Mouse (Mus musculus): ENCODE data around the gene Pparg. TPM values are rescaled to one million over a fixed set of nuclear protein-coding genes. Genes with fewer than 3 reads are reported as not detected.
A peak's percentile ranks its signal among the peaks of the same experiment; 100 is the strongest.

The Pparg gene
- polyA plus RNA-seq, 1 experiment from 2014 or later, result 6.4 TPM

DNA sequence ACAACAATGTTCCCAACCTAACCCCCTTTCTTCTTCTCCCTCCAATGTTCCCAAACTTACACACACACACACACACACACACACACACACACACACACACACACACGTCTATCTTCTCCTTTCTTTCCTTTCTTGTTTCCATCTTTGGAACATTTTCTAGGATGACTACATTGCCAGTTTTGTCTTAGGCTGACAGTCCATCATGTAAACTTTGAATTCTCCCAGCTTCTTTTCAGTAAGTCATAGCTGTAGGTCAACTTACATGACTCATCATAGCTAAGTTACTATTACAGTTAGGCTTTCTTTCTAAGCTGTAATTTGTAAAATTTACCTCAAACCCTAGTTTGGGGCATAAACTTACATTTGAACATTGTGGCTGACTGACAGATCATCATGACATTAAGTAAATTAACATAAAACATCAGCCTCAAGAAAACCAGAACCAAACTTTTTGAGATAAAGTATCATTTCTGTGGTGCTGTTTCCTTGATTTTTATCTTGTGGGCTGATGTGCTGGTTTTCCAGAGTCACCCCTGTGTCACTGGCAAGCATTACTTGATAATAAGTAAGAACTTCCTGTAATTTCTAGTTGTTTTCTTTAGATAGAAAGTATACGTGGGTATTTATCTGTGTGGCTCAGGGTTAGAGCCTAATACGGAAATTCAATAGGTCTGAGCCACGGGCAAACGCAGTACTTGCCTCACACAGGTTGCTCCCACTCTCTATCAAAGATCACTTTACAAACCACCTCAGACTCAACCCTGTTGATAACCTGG, 79.7 kb downstream of the Pparg start:
- Histone ChIP-seq H3K4me3 (ENCODE audit: low read length) (no peak overlapping the region), H3K9me3 (ENCODE audit: low read length) (no peaks in the 10 kb centered on the region), H3K4me1 (ENCODE audit: insufficient read depth, low read length) (no peaks in the 10 kb centered on the region), H3K36me3 (ENCODE audit: insufficient read depth, low read length) (no peaks in the 10 kb centered on the region), H3K4me2 (replicated peaks; ENCODE audit: low read depth, low read length) (no peak overlapping the region), H3K27me3 (ENCODE audit: insufficient read depth, low read length) (no peaks in the 10 kb centered on the region), H3K9ac (replicated peaks; ENCODE audit: low read length) (no peak overlapping the region), H3K27ac (ENCODE audit: low read length) (no peak overlapping the region)
- WGBS, result 51% methylated on average over 5 of the region's 5 CpGs
- no peak for ATAC-seq (ENCODE audit: low FRiP score, low TSS enrichment)

DNA sequence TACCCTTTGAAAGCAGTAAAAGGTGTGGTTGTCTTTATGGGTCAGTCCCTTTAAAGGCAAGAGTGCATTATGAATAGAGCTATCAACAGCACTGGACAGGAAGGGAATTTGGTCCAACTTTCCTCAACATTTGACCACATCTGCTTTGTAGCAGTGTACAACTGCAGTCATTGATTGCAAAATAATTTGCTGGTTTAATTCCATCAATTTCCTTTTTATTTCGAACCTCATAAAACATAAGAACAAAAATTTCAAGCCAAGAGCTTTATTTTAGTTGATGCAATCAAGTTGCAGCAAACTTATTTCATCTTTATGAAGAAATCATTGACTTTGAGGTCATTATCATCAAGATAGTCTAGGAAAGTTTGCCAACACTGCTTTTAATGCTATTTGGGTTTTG, 91.8 kb downstream of the Pparg start:
- WGBS, result 70% methylated on average over 1 of the region's 1 CpGs
- H3K4me2 ChIP-seq (replicated peaks; ENCODE audit: low read depth, low read length), result no peak overlapping the region
- no peaks in the 10 kb centered on the region for H3K36me3 ChIP-seq (ENCODE audit: insufficient read depth, low read length)
- no peaks in the 10 kb centered on the region for H3K4me1 ChIP-seq (ENCODE audit: insufficient read depth, low read length)
- no peak overlapping the region for H3K9ac ChIP-seq (replicated peaks; ENCODE audit: low read length)
- no peaks in the 10 kb centered on the region for H3K9me3 ChIP-seq (ENCODE audit: low read length)
- ATAC-seq (ENCODE audit: low FRiP score, low TSS enrichment), result no peak
- H3K27ac ChIP-seq (ENCODE audit: low read length), result no peak overlapping the region
- no peak overlapping the region for H3K4me3 ChIP-seq (ENCODE audit: low read length)
- H3K27me3 ChIP-seq (ENCODE audit: insufficient read depth, low read length), result no peaks in the 10 kb centered on the region

DNA sequence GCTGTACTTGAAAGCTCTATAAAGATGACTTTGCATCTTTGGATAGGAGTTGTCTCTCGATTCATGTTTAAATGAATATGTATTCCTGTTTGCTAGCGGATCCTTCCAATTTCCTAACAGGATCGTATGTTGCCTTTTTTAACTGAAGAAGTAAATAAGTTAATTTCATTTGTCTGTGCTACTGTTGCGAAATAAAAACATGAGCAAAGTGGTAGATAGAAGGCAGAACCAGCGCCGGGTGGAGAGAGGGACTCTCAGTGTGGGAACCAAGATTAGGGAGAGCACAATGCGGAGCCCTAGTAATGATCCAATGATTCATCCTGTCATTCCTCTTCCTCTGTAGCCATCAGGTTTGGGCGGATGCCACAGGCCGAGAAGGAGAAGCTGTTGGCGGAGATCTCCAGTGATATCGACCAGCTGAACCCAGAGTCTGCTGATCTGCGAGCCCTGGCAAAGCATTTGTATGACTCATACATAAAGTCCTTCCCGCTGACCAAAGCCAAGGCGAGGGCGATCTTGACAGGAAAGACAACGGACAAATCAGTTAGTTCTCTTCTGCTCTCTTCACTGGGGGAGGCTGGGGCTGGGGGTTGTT, 102.1 kb downstream of the Pparg start:
- Histone ChIP-seq H3K9ac (replicated peaks; ENCODE audit: low read length) (no peak overlapping the region), H3K4me1 (ENCODE audit: insufficient read depth, low read length) (0 out of 2 replicates have a peak, but pooled peaks cover 3% of the 10 kb centered on the region), H3K27ac (ENCODE audit: low read length) (peak overlapping the region; percentile 58), H3K36me3 (ENCODE audit: insufficient read depth, low read length) (no peaks in the 10 kb centered on the region), H3K27me3 (ENCODE audit: insufficient read depth, low read length) (no peaks in the 10 kb centered on the region), H3K4me2 (replicated peaks; ENCODE audit: low read depth, low read length) (peak overlapping the region; percentile 6; the same call in 1 of the 2 replicates), H3K4me3 (ENCODE audit: low read length) (no peak overlapping the region), H3K9me3 (ENCODE audit: low read length) (0 out of 2 replicates have a peak, but pooled peaks cover 2% of the 10 kb centered on the region)
- peak; percentile 70; the same call in 1 of the 2 replicates for ATAC-seq (ENCODE audit: low FRiP score, low TSS enrichment)
- WGBS, result 51% methylated on average over 16 of the region's 16 CpGs

DNA sequence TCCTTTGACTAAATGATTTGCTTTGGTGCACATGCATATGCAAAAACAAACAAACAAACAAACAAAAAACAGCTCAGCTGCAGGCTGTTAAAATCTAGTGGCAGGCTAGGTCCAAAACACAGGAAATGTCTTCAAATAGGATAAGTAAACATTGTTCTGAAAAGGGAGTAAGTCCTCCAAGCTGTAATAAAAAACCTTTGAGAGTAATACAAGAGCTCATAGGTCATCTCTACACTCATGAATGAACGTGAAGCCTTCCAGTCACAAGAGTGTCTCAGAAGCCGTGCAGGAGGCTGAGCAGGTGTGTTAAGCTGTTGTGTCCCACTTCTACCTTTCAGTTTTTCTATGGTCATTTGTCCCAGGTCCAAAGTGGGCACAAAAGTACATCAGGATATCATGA, 102.6 kb downstream of the Pparg start:
- Histone ChIP-seq H3K4me3 (ENCODE audit: low read length) (no peak overlapping the region), H3K36me3 (ENCODE audit: insufficient read depth, low read length) (no peaks in the 10 kb centered on the region), H3K4me2 (replicated peaks; ENCODE audit: low read depth, low read length) (peak overlapping the region; percentile 6; the same call in 1 of the 2 replicates), H3K9me3 (ENCODE audit: low read length) (0 out of 2 replicates have a peak, but pooled peaks cover 2% of the 10 kb centered on the region), H3K4me1 (ENCODE audit: insufficient read depth, low read length) (0 out of 2 replicates have a peak, but pooled peaks cover 3% of the 10 kb centered on the region), H3K27me3 (ENCODE audit: insufficient read depth, low read length) (no peaks in the 10 kb centered on the region), H3K9ac (replicated peaks; ENCODE audit: low read length) (no peak overlapping the region), H3K27ac (ENCODE audit: low read length) (peak overlapping the region; percentile 58)
- 24% methylated on average over 2 of the region's 2 CpGs for WGBS
- 0 out of 2 replicates have a peak, but pooled peaks have one; percentile 9 for ATAC-seq (ENCODE audit: low FRiP score, low TSS enrichment)

GRCm38 (mm10) chr6:115464661-115465060, 103.9 kb downstream of the Pparg start:
- Histone ChIP-seq H3K36me3 (ENCODE audit: insufficient read depth, low read length) (no peaks in the 10 kb centered on the region), H3K27ac (ENCODE audit: low read length) (no peak overlapping the region), H3K4me2 (replicated peaks; ENCODE audit: low read depth, low read length) (no peak overlapping the region), H3K9ac (replicated peaks; ENCODE audit: low read length) (no peak overlapping the region), H3K4me1 (ENCODE audit: insufficient read depth, low read length) (0 out of 2 replicates have a peak, but pooled peaks cover 3% of the 10 kb centered on the region), H3K4me3 (ENCODE audit: low read length) (no peak overlapping the region), H3K9me3 (ENCODE audit: low read length) (0 out of 2 replicates have a peak, but pooled peaks cover 2% of the 10 kb centered on the region), H3K27me3 (ENCODE audit: insufficient read depth, low read length) (no peaks in the 10 kb centered on the region)
- ATAC-seq (ENCODE audit: low FRiP score, low TSS enrichment), result no peak
- WGBS, result 67% methylated on average over 3 of the region's 3 CpGs

DNA sequence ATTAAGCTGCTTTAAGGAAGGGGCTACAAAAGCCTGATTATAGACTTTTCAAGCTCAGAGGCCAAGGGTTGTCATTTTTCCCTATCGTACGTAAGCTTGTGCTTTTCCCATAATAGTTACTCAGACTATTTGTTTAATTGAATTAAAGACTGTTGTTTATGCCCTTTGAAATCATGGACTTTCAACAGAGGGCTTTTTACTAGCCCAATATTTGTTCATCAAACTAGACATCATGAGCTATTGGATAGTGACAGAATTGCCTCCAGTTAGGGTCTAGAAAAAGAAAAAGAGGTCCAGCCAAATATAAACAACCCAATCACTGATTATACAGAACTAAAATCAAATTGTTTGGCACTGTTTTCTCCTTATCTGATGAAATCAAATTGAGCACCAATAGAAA, 104.7 kb downstream of the Pparg start:
- H3K27me3 ChIP-seq (ENCODE audit: insufficient read depth, low read length), result no peaks in the 10 kb centered on the region
- H3K27ac ChIP-seq (ENCODE audit: low read length), result no peak overlapping the region
- H3K4me2 ChIP-seq (replicated peaks; ENCODE audit: low read depth, low read length), result no peak overlapping the region
- H3K9me3 ChIP-seq (ENCODE audit: low read length), result 0 out of 2 replicates have a peak, but pooled peaks cover 2% of the 10 kb centered on the region
- H3K36me3 ChIP-seq (ENCODE audit: insufficient read depth, low read length), result no peaks in the 10 kb centered on the region
- H3K9ac ChIP-seq (replicated peaks; ENCODE audit: low read length), result no peak overlapping the region
- H3K4me1 ChIP-seq (ENCODE audit: insufficient read depth, low read length), result 0 out of 2 replicates have a peak, but pooled peaks cover 3% of the 10 kb centered on the region
- ATAC-seq (ENCODE audit: low FRiP score, low TSS enrichment), result no peak
- no peak overlapping the region for H3K4me3 ChIP-seq (ENCODE audit: low read length)
- 87% methylated on average over 2 of the region's 2 CpGs for WGBS

GRCm38 (mm10) chr6:115465876-115466275, 105.1 kb downstream of the Pparg start:
- H3K9me3 ChIP-seq (ENCODE audit: low read length), result 0 out of 2 replicates have a peak, but pooled peaks cover 2% of the 10 kb centered on the region
- WGBS, result 18% methylated on average over 4 of the region's 4 CpGs
- no peaks in the 10 kb centered on the region for H3K27me3 ChIP-seq (ENCODE audit: insufficient read depth, low read length)
- H3K9ac ChIP-seq (replicated peaks; ENCODE audit: low read length), result no peak overlapping the region
- no peak overlapping the region for H3K4me3 ChIP-seq (ENCODE audit: low read length)
- H3K27ac ChIP-seq (ENCODE audit: low read length), result no peak overlapping the region
- no peak overlapping the region for H3K4me2 ChIP-seq (replicated peaks; ENCODE audit: low read depth, low read length)
- no peaks in the 10 kb centered on the region for H3K36me3 ChIP-seq (ENCODE audit: insufficient read depth, low read length)
- H3K4me1 ChIP-seq (ENCODE audit: insufficient read depth, low read length), result 0 out of 2 replicates have a peak, but pooled peaks cover 3% of the 10 kb centered on the region
- ATAC-seq (ENCODE audit: low FRiP score, low TSS enrichment), result no peak

- H3K27me3 ChIP-seq (ENCODE audit: insufficient read depth, low read length), result no peaks in the 10 kb centered on the region
- H3K4me3 ChIP-seq (ENCODE audit: low read length), result no peak overlapping the region
- no peak for ATAC-seq (ENCODE audit: low FRiP score, low TSS enrichment)
- WGBS, result 69% methylated on average over 3 of the region's 3 CpGs
- H3K4me1 ChIP-seq (ENCODE audit: insufficient read depth, low read length), result 0 out of 2 replicates have a peak, but pooled peaks cover 3% of the 10 kb centered on the region
- H3K9me3 ChIP-seq (ENCODE audit: low read length), result no peaks in the 10 kb centered on the region
- no peak overlapping the region for H3K27ac ChIP-seq (ENCODE audit: low read length)
- no peak overlapping the region for H3K9ac ChIP-seq (replicated peaks; ENCODE audit: low read length)
- no peak overlapping the region for H3K4me2 ChIP-seq (replicated peaks; ENCODE audit: low read depth, low read length)
- H3K36me3 ChIP-seq (ENCODE audit: insufficient read depth, low read length), result no peaks in the 10 kb centered on the region
These were observed 105.8 kb downstream of the Pparg start for GRCm38 (mm10) chr6:115466601-115467000.

GRCm38 (mm10) chr6:115469666-115470581, 109.2 kb downstream of the Pparg start:
- H3K4me3 ChIP-seq (ENCODE audit: low read length), result no peak overlapping the region
- no peaks in the 10 kb centered on the region for H3K36me3 ChIP-seq (ENCODE audit: insufficient read depth, low read length)
- no peaks in the 10 kb centered on the region for H3K4me1 ChIP-seq (ENCODE audit: insufficient read depth, low read length)
- ATAC-seq (ENCODE audit: low FRiP score, low TSS enrichment), result no peak
- no peak overlapping the region for H3K9ac ChIP-seq (replicated peaks; ENCODE audit: low read length)
- WGBS, result 56% methylated on average over 3 of the region's 3 CpGs
- no peak overlapping the region for H3K27ac ChIP-seq (ENCODE audit: low read length)
- H3K9me3 ChIP-seq (ENCODE audit: low read length), result no peaks in the 10 kb centered on the region
- H3K4me2 ChIP-seq (replicated peaks; ENCODE audit: low read depth, low read length), result no peak overlapping the region
- H3K27me3 ChIP-seq (ENCODE audit: insufficient read depth, low read length), result no peaks in the 10 kb centered on the region
